Mouse (Mus musculus): ENCODE data around the gene Olfr76. TPM values are rescaled to one million over a fixed set of nuclear protein-coding genes. Genes with fewer than 3 reads are reported as not detected.

Gene Olfr76
- polyA plus RNA-seq (2012; rRNA removed; ENCODE audit: low replicate concordance): not detected in 2 replicates

GRCm38 (mm10) chr19:12123103-12123502, at the start of gene Olfr76:
TSS of gene Olfr76 (minus strand) at chr19:12123203.

GRCm38 (mm10) chr19:12170062-12170599, 47.1 kb upstream of the Olfr76 start, which contains the start of gene Olfr1555-ps1:
TSS of gene Olfr1555-ps1 (minus strand) at chr19:12170112.

GRCm38 (mm10) chr19:12115797-12116196, 7.2 kb downstream of the Olfr76 start, which contains the start of gene Olfr1428:
TSS of gene Olfr1428 (minus strand) at chr19:12115897.

GRCm38 (mm10) chr19:12103234-12103633, 19.8 kb downstream of the Olfr76 start, which contains the start of gene Olfr1427:
TSS of gene Olfr1427 (minus strand) at chr19:12103334.

GRCm38 (mm10) chr19:12091913-12092312, 31.1 kb downstream of the Olfr76 start, which contains the start of gene Olfr1426:
TSS of gene Olfr1426 (minus strand) at chr19:12092013.

GRCm38 (mm10) chr19:12077631-12078030, 45.4 kb downstream of the Olfr76 start, which contains the start of gene Olfr1425:
TSS of gene Olfr1425 (minus strand) at chr19:12077731.

Other genes starting within 250 kb of the Olfr76 start
- gene Olfr1419, start 248.1 kb downstream of the Olfr76 start, polyA plus RNA-seq (2012; rRNA removed; ENCODE audit: low replicate concordance): not detected in 2 replicates
- gene Olfr1420, start 236.6 kb downstream of the Olfr76 start, polyA plus RNA-seq (2012; rRNA removed; ENCODE audit: low replicate concordance): not detected in 2 replicates
- gene Patl1, start 210.8 kb downstream of the Olfr76 start, polyA plus RNA-seq (2012; rRNA removed; ENCODE audit: low replicate concordance): 17.1 and 19.7 TPM in 2 replicates
- gene Osbp, start 157.3 kb downstream of the Olfr76 start, polyA plus RNA-seq (2012; rRNA removed; ENCODE audit: low replicate concordance): 18.9 and 28.7 TPM in 2 replicates
- gene Olfr1423, start 81.9 kb downstream of the Olfr76 start, polyA plus RNA-seq (2012; rRNA removed; ENCODE audit: low replicate concordance): not detected in 2 replicates
- not detected in 2 replicates for gene Olfr1424, start 60.5 kb downstream of the Olfr76 start, polyA plus RNA-seq (2012; rRNA removed; ENCODE audit: low replicate concordance)
- gene Olfr1425, start 45.5 kb downstream of the Olfr76 start, polyA plus RNA-seq (2012; rRNA removed; ENCODE audit: low replicate concordance): not detected in 2 replicates
- gene Olfr1426, start 31.2 kb downstream of the Olfr76 start, polyA plus RNA-seq (2012; rRNA removed; ENCODE audit: low replicate concordance): not detected in 2 replicates
- gene Olfr1427, start 19.9 kb downstream of the Olfr76 start, polyA plus RNA-seq (2012; rRNA removed; ENCODE audit: low replicate concordance): not detected in 2 replicates
- gene Olfr1428, start 7.3 kb downstream of the Olfr76 start, polyA plus RNA-seq (2012; rRNA removed; ENCODE audit: low replicate concordance): not detected in 2 replicates
- gene Olfr1555-ps1, start 46.9 kb upstream of the Olfr76 start, polyA plus RNA-seq (2012; rRNA removed; ENCODE audit: low replicate concordance): not detected in 2 replicates
- gene Olfr1431, start 77.4 kb upstream of the Olfr76 start, polyA plus RNA-seq (2012; rRNA removed; ENCODE audit: low replicate concordance): not detected in 2 replicates
- gene Olfr1432, start 109.4 kb upstream of the Olfr76 start, polyA plus RNA-seq (2012; rRNA removed; ENCODE audit: low replicate concordance): not detected in 2 replicates
- not detected in 2 replicates for gene Olfr262, start 118.5 kb upstream of the Olfr76 start, polyA plus RNA-seq (2012; rRNA removed; ENCODE audit: low replicate concordance)
- gene Olfr235, start 137.8 kb upstream of the Olfr76 start, polyA plus RNA-seq (2012; rRNA removed; ENCODE audit: low replicate concordance): not detected in 2 replicates
- not detected in 2 replicates for gene Olfr1434, start 156.7 kb upstream of the Olfr76 start, polyA plus RNA-seq (2012; rRNA removed; ENCODE audit: low replicate concordance)
- gene Olfr1436, start 175.9 kb upstream of the Olfr76 start, polyA plus RNA-seq (2012; rRNA removed; ENCODE audit: low replicate concordance): not detected in 2 replicates
- gene Olfr1437, start 201.9 kb upstream of the Olfr76 start, polyA plus RNA-seq (2012; rRNA removed; ENCODE audit: low replicate concordance): not detected in 2 replicates
- not detected in 2 replicates for gene Olfr1438-ps1, start 212.7 kb upstream of the Olfr76 start, polyA plus RNA-seq (2012; rRNA removed; ENCODE audit: low replicate concordance)

Measured in subcutaneous adipose tissue, adult 2 months (tissue).